Mouse (Mus musculus) adrenal gland, postnatal 36 days (tissue): ENCODE results near the gene Agpat2. TPM values are rescaled to one million over a fixed set of nuclear protein-coding genes. Genes with fewer than 3 reads are reported as not detected.

Experiments used
- DNase-seq, 2 experiments: peaks; one replicate each; pipeline ENCODE4 v3.0.0; 2021; ENCODE audit warnings: mixed read lengths in 1 of 2
- long read RNA-seq, 2 experiments: library from polyadenylated mRNA; stranded (forward); transcript quantifications; one replicate each; pipeline ENCODE4 v2.0.0; 2021; ENCODE audit warnings: borderline sequencing depth in 2 of 2
- total RNA-seq, 2 experiments: library from RNA; stranded (reverse); gene quantifications; 2 replicates each; pipeline ENCODE4 v1.2.3; 2021

The Agpat2 gene
- 100 to 1,000 TPM; 301 to 364 TPM for total RNA-seq
- long read RNA-seq, experiment 1, transcript Agpat2-201 (6 exons, 1,489 nt) = major isoform, 1,032 of 1,249 reads
- long read RNA-seq, experiment 1, transcript Agpat2-203 (5 exons, 1,145 nt) = minor isoform, 39 of 1,249 reads
- long read RNA-seq, experiment 1, transcript Agpat2-202 (6 exons, 1,273 nt) = minor isoform, 65 of 1,249 reads
- long read RNA-seq, experiment 1, partial matches to known transcripts = 48 of 1,249 reads
- long read RNA-seq, experiment 1, other reads (novel, unspliced or antisense) = 65 of 1,249 reads
- long read RNA-seq, experiment 2, transcript Agpat2-202 (6 exons, 1,273 nt) = minor isoform, 31 of 711 reads
- long read RNA-seq, experiment 2, transcript Agpat2-201 (6 exons, 1,489 nt) = major isoform, 599 of 711 reads
- long read RNA-seq, experiment 2, transcript Agpat2-203 (5 exons, 1,145 nt) = minor isoform, 27 of 711 reads
- long read RNA-seq, experiment 2, partial matches to known transcripts = 25 of 711 reads
- long read RNA-seq, experiment 2, other reads (novel, unspliced or antisense) = 29 of 711 reads

DNA sequence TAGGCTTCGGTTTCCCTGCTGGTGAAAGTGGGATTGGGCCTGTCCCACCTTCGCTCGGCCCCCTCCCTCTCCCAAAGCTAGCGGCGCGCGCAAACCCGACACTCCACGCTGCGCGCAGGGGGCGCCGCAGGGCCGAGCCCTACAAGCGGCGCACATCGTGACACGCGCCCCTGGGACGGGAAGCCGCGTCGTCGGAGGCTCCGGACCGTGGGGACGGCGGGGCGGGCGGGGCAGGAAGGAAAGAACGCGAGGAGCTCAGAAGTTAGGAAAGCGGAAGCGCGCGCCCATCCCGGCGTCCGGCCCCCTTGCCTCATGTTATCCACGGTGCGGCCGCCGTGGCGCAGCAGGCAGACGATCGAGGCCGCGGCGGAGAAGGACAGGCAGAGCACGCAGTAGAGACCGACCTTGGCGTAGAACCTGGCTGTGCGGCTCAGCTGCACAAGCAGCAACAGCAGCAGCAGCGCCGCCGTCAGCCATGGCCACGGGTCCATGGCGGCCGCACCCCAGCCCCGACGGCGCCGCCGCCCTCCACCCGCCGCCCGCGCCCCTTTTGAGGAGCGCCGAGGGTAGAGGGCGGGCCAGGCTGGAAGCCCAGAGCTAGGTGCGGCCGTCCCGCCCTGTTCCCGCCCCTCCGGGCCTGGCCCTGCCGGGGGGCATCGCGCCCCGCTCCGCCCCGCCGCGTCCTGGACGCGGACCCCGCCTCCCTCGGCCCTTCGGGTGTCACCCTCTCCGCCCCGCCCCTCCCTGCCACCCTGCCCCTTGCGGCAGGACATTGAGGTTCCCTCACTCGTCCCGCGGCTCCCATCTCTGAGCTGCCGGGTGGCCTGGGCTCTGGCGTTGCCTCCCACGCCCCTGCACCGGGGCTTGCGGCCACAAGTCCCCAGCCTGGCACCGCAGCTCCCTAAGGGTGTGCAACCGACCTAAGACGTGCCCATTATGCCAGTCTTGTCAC, at the start of gene Agpat2:
TSS of gene Agpat2 (minus strand) at position 698 of the 952 bp plus-strand sequence.
- DNase-seq = peak; percentile 94 to 97

DNA sequence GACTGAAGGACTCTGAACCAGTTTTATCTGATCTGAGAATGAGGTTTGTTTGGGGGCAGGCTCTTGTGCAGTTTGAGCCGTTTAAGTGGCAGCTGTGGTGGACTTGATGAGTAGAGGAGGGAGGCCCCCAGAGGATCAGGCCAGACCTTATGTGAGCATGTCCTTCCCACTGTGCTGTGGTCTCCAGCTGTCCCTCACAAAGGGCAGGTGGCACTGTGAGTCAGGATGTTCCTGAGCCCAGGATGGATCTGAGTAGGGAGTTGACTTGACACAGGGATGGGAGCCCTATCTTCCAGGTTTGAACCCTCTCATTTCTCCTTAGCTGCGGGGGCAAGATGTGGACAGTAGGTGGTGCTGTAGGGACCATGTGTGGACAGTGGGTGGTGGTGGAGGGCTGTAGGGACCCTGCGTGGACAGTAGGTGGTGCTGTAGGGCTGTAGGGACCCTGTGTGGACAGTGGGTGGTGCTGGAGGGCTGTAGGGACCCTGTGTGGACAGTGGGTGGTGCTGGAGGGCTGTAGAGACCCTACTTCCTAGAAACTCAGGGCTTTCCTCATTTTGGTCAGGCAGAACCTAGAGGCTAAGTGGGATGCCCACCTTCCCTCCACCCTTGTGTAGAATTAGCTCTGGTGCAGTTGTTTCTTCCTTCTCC, 42.6 kb upstream of the Agpat2 start:
- DNase-seq = peak; percentile 69 to 80

DNA sequence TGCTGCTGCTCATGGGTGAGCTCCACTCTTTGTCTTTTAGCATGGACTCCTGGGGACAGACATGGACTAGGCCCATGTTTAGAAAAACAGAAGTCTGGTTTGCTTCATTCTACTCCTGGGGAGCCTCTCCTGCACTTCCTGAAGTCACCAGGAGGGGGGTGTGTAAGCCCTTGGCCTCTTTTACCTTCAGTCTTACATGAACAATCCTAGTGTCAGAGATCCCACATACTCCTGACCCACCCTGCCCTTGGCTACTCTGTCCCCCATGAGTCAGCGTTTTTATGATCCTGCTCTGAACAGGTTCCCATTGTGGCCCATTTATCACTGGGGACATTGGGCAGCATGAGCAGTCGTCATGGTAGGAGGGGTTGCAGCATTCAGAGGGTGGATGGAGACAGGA, 39.7 kb upstream of the Agpat2 start:
- peak; percentile 53 to 61 for DNase-seq

DNA sequence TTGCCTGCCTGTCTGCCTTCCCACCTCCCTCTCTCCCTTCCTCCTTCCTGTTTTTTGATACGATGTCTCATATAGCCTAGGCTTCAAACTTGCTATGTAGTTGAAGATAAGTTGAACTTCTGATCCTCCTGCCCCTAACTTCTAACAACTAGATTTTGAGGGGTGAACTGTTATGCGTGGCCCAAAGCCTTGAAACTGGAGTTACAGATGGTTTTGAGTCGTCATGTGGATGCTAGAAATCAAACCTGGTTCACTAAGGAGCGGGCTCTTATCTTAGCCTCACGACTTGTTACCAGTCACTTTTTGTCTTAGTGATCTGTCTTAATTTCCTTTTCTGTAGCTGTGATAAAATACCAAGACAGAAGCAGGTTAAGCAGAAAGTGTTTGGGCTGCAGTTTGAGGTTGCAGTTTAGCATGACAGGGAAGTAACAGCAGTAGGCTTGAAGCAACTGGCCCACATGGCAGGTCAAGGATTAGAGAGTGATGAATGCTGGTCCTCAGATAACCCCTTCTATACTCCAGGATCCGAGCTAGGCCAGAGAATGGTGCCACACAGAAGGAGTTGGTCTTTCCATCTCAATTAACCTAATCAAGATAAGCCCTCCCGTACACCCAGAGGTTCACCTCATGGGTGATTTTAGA, 36.9 kb upstream of the Agpat2 start:
- DNase-seq = no peak

DNA sequence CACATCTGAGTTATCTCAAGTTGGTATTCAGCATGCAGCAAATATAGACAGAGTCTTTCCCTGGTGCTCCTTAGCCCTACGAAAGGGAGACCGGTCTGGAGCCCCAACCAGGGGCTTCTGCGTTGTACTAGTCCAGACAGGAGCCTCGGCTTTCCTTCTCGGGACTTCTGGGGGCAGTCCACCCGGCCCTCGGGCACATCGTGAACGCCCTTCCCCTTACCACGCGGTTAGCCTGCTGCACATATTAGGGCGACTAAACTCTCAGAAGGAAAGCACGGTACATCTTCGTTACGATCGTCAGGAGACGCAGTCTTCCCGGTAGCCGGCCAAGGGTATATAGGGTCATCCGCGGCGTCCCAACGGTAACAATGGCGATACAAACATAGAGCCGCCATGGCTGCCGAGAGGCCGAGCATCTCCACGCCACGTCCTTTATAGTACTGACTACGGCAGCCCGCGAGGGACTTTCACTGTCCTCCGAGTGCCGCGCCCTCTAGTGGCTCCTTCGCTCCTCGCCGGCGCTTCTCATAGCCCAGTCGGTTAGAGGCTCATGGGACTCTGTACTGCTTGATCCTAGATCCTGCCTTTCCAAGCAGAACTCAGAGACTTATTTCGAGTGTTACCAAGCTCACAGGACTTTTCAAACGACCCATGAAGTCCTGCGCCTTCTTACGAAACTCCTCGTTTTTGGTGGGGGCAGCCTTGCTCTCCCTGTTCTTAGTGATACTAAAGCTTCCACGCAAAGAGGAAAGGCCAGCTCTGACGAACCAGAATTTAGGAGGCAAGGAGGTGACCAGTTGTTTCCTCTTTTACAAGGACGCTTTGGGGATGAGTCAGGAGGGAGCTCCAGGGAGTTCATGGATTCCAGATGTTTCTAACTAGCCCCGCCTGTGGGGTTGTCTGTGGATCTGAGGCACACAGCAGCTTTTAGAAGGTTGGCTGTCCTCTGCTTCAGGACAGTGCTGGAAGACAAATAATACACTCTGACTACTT, 35.9 kb upstream of the Agpat2 start:
- DNase-seq = peak; percentile 96 to 97

DNA sequence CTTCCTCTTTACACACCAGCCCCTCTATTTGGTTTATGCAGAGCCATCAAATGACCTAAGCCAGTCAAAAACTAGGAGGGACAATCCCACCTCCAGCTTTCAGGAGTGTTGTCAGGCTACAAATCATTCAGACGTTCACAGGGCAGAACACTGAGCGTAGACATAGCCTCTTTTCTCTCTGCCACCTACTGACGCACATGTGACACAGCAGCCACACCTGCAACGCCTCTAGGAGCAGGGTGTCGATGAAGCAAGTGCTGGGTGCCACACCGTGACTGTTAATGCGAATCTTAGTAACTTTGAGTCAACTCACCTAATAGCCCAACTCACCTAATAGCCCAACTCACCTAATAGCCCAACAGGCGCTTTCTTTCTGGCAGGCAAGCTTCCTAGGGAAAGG, 34.9 kb upstream of the Agpat2 start:
- peak; percentile 46 to 52 for DNase-seq

DNA sequence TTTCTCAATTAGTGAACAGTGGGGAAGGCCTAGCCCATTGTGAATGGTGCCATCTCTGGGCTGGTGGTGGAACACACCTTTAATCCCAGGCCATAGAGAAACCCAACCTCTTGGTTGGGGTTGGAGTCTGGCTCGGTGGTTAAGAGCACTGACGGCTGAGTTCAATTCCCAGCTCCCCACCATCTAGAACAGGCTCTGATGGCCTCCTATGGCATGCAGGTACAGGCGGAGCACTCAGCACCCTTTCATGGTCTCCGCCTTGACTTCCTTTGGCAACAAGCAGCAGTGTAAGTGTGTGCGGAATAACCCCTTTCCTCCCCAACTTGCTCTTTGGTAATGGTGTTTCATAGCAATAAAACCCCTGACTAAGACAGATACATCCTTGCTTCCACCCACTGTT, 34.4 kb upstream of the Agpat2 start:
- DNase-seq = no peak

DNA sequence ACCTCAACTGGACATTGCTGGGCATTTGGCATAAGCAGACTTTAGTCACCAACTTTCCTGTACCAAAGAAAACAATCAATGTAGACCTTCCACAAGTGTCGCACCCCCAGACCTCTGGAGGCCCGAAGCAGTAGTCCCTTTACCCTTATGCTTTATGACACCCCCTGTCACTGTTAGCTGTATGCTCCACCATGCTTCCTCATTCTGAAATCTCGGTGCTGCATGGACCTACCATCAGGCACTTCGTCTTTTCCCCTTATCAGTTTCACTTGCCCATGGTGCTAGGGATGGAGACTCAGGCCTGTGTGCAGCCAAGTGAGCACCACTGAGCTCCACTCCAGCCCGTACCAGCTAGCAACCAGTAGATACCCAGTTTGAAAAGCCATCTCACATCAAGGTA, 33.8 kb upstream of the Agpat2 start:
- DNase-seq = no peak

DNA sequence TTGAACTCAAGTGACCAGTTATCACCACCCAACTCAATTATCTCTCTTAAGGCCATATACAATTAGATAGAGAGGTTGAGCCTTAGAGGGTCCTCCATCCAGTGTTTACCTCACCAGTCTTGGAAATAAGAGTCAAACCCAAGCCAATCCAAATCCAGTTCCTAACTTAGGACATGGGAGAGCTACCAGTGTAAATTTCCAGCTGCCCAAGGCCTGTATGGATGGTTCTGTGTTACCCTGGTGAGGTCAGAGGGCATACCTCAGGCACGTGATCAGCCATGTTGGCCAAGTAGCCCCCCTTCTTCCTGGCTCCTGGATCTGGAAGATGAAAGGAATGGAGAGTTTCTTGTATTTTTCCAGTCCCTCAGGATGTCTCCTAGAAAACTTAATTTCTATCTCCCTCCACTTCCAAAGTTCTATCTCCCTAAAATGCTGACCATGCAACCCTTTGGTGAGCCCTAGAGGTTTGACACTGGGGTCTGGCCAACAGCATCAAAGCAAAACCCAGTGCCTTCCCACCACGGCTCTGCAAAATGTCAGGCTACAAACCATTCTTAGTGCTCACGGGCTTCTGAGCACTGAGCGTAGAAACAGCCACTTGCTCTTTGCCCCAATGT, 33.2 kb upstream of the Agpat2 start:
- no peak for DNase-seq

DNA sequence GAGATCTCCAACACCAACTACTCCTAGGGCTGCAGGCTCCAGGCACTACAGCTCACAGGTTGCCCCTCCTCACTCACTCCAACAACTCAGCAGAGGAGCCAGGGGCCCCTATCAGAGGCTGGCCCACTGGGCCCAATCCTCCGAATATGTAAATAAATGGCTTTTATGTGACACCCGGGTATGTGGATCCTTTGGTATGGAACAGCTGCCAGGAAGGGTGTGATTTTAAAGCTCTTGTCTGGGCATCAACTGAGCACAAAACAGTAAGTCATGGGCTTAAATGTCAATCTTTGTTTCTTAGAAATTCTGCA, 32.1 kb upstream of the Agpat2 start:
- no peak for DNase-seq

DNA sequence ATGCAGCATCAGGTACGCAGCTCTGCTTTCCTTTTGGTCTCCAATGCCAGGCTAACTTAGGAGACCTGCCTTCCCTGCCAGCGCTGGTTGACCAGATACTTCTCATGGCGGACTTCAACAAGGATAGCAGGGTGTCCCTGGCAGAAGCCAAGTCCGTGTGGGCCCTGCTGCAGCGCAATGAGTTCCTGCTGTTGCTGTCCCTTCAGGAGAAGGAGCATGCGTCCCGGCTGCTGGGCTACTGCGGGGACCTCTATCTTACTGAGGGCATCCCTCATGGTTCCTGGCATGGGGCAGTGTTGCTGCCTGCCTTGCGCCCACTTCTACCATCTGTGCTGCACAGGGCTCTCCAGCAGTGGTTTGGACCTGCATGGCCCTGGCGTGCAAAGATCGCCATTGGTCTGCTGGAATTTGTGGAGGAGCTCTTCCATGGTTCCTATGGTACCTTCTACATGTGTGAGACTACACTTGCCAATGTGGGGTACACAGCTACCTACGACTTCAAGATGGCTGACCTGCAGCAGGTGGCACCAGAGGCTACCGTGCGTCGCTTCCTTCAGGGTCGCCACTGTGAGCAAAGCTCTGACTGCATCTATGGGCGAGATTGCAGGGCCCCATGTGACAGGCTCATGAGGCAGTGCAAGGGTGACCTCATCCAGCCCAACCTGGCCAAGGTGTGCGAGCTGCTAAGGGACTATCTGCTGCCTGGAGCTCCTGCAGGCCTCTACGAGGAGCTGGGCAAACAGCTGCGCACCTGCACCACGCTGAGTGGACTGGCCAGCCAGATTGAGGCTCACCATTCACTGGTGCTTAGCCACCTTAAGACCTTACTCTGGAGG, 31.5 kb upstream of the Agpat2 start:
- DNase-seq = no peak

DNA sequence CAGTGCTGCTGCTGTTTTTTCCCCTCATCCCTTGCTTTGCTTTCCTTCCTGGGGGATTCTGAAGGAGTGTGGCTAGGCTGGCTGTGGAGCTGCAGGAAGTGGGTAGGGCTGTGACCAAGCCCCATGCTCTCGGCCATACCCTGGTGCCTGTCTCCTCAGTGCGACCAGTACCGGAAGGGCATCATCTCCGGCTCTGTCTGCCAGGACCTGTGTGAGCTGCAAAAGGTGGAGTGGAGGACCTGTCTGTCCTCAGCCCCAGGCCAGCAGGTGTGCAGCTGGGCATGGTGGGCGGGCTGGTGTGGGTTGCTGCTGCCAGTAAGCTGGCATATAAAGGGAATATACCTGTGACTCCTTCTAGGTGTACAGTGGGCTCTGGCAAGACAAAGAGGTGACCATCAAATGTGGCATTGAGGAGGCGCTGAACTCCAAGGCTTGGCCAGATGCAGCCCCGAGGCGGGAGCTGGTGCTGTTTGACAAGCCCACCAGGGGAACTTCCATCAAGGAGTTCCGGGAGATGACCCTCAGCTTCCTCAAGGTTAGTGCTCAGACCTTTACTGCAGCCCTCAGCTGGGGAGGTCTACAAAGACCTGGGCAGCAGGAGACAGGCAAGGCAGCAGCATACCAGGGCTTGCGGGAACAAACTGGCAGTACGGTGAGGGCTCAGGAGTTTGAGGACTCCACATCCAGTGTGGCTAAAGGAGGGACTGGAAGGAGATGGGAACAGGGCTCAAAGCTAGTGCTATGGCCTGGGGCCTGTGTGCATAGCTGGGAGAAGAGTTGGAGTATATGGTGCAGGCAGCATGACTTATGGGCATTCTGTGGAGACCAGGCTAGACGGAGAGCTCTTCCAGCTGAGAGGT, 30.6 kb upstream of the Agpat2 start:
- peak in 1 of 2 experiments; percentile 32 for DNase-seq

DNA sequence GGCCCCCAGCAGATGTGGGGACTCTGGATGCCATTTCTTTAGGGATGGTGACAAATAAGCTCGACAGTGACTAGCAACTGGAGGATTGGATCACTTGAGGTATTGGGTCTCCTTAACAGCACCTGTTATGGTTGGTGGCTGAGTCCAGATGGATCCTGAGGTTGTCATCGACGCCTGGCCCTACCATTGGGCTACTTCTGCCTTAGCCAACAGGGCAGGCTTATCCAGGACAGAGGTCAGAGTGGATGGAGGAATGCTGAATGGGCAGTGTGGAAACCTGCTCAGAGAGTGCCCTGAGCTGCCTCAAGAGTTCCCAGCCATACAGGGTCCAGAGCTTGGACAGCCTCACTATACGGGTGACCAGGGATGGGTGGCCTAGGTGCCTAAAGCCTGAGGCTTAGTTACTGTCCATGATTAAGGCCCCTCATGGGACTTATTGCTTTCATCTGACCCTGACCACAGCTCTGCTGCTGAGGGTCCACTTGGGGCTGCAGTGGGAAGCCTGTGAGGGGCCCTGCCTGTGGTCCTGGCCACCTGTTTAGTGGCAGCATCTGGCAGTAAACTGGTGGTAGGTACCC, 29.8 kb upstream of the Agpat2 start:
- DNase-seq = no peak

DNA sequence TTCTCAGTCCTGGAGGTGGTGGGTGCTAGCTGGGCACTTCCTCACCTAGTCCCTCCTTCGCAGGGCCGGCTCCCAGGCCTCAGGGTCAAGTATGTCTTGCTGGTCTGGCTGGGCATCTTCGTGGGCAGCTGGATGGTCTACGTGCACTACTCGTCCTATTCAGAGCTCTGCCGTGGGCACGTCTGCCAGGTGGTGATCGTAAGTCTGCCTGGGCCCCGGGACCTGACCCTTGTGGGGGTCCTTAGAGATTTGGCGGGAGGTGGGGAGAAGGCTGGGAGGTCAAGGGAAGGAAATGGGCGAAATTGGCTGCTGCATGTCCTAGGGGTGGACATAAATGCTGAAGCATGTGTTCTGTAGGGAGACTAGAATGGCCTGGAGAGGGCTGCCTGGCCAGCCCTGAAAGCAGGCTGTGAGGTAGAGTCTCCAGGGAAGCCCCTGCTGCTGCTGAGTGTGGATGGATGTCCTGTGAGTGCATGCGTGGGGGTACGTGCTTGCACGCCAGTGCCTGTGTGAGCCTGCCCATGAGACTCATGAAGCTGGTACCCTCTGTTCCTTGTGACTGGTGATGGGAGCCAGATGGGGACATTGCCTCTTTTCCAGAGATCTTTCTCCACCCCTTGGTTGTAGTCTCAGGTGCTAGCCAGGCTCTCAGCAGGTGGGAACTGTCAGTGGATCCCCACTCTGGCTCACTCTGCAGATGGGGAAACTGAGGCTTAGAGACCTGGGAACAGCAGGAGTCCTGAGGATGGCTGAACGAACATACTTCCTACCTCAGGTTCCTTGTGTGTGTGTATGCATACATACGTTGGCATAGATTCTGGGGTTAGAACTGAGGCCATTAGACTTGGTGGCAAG, 28.6 kb upstream of the Agpat2 start:
- no peak for DNase-seq

DNA sequence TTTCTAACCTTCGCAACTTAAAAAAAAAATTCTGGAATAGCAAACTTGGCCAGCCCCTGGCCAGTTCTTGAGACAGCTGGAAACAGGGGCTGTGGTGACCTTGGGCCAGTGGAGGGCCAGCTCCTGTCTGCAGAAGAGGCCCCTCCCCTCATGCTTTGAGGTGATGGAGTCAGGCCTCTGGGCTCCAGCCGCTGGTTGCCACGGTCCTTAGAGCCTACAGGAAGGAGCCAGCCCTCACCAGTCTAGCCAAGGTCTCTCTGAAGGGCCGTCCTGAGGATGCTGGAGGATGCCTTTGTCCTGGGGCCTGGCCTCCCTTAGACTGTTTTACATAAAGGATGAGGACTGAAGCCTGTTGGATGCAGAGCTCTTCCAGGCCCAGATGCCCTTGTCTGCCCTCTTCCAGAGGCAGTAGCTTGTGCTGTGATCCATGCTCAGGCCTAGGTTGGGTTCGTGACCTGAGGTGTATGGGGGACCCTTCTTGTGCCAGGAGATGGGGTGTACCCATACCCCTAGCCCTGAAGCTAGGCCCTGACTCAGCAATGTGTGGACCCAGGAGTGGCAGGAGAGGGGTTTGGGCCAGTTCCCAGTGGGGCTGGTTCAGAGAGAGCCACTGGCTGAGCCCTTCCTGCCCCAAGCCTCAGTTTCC, 24.7 kb upstream of the Agpat2 start:
- DNase-seq = no peak
